Comparison of ENCODE assay signal across 18 mouse cellular contexts in genomic region chrX:85778346-85778745, GRCm38 (mm10).
"Had no signal": no experiment of that assay in that cellular context is flagged by ENCODE, and none has a peak within 500 bp of the region (broad histone marks: within the 10 kb centered on the region; RNA-seq: fewer than 3 reads in every experiment).

No protein-coding gene starts in this region.

- H3K4me1 ChIP-seq: lung, embryonic 15.5 days; midbrain, embryonic 10.5 days; midbrain, embryonic 12.5 days; neural tube, embryonic 15.5 days had no signal

- H3K9me3 ChIP-seq: lung, embryonic 15.5 days; midbrain, embryonic 10.5 days; midbrain, embryonic 12.5 days; neural tube, embryonic 13.5 days; neural tube, embryonic 15.5 days had no signal

- H3K27ac ChIP-seq: lung, embryonic 15.5 days; midbrain, embryonic 10.5 days; midbrain, embryonic 12.5 days; neural tube, embryonic 13.5 days; neural tube, embryonic 15.5 days had no signal

- H3K4me2 ChIP-seq: lung, embryonic 15.5 days; midbrain, embryonic 12.5 days; neural tube, embryonic 13.5 days; neural tube, embryonic 15.5 days had no signal

- H3K4me3 ChIP-seq: lung, embryonic 15.5 days; midbrain, embryonic 10.5 days; midbrain, embryonic 12.5 days; neural tube, embryonic 13.5 days; neural tube, embryonic 15.5 days had no signal

- H3K27me3 ChIP-seq: lung, embryonic 15.5 days; midbrain, embryonic 12.5 days; neural tube, embryonic 13.5 days; neural tube, embryonic 15.5 days had no signal

- H3K9ac ChIP-seq: lung, embryonic 15.5 days; midbrain, embryonic 12.5 days; neural tube, embryonic 13.5 days; neural tube, embryonic 15.5 days had no signal

- ATAC-seq: midbrain, embryonic 16.5 days had no signal

- DNase-seq: lung, adult 2 months; lung, postnatal 10 days; lung, postnatal 4 days; midbrain, embryonic 14.5 days; retina, postnatal 1 day; right cerebral cortex, adult 18-20 months; right cerebral cortex, postnatal 25 days; right cerebral cortex, postnatal 4 days; spleen, adult 18-20 months; thymus, adult 18-20 months; thymus, postnatal 14 days; thymus, postnatal 36 days had no signal

- H3K36me3 ChIP-seq: lung, embryonic 15.5 days; midbrain, embryonic 10.5 days; midbrain, embryonic 12.5 days; neural tube, embryonic 13.5 days; neural tube, embryonic 15.5 days had no signal
